Mouse (Mus musculus): ENCODE results near the gene Ergic3. TPM values are rescaled to one million over a fixed set of nuclear protein-coding genes. Genes with fewer than 3 reads are reported as not detected.

Gene Ergic3
- polyA plus RNA-seq, 1 experiment from 2014 or later, result 243 TPM

GRCm38 (mm10) chr2:155987131-155987530 is 20.7 kb upstream of the Ergic3 start:
- no peak for DNase-seq (ENCODE audit: low spot score)
- no peaks in the 10 kb centered on the region for H3K4me1 ChIP-seq (replicated peaks; ENCODE audit: control insufficient read depth, insufficient read depth, low read length)
- WGBS, result 96% methylated on average over 6 of the region's 6 CpGs
- no peak overlapping the region for H3K27ac ChIP-seq (ENCODE audit: low read depth, low read length)
- H3K27me3 ChIP-seq (ENCODE audit: control insufficient read depth, insufficient read depth, low read length), result no peaks in the 10 kb centered on the region
- H3K36me3 ChIP-seq (ENCODE audit: control insufficient read depth, insufficient read depth, low read length), result peaks cover 18% of the 10 kb centered on the region; the same call in 1 of the 2 replicates
- ATAC-seq (ENCODE audit: low FRiP score), result no peak
- no peak overlapping the region for H3K9ac ChIP-seq (ENCODE audit: low read depth, low read length)
- no peak overlapping the region for H3K4me2 ChIP-seq (replicated peaks; ENCODE audit: low read depth, low read length)
- H3K4me3 ChIP-seq (ENCODE audit: low read depth, low read length), result no peak overlapping the region
- no peaks in the 10 kb centered on the region for H3K9me3 ChIP-seq (ENCODE audit: control insufficient read depth, low read length)

- Histone ChIP-seq H3K4me2 (replicated peaks; ENCODE audit: low read depth, low read length) (no peak overlapping the region), H3K9me3 (ENCODE audit: control insufficient read depth, low read length) (no peaks in the 10 kb centered on the region), H3K27me3 (ENCODE audit: control insufficient read depth, insufficient read depth, low read length) (no peaks in the 10 kb centered on the region), H3K4me1 (replicated peaks; ENCODE audit: control insufficient read depth, insufficient read depth, low read length) (no peaks in the 10 kb centered on the region), H3K36me3 (ENCODE audit: control insufficient read depth, insufficient read depth, low read length) (peaks cover 21% of the 10 kb centered on the region), H3K27ac (ENCODE audit: low read depth, low read length) (no peak overlapping the region), H3K4me3 (ENCODE audit: low read depth, low read length) (no peak overlapping the region), H3K9ac (ENCODE audit: low read depth, low read length) (no peak overlapping the region)
- no peak for DNase-seq (ENCODE audit: low spot score)
- WGBS, result 82% methylated on average over 4 of the region's 4 CpGs
- no peak for ATAC-seq (ENCODE audit: low FRiP score)
Measured at GRCm38 (mm10) chr2:155989085-155989484, 18.8 kb upstream of the Ergic3 start.

- WGBS, result 96% methylated on average over 10 of the region's 10 CpGs
- no peaks in the 10 kb centered on the region for H3K9me3 ChIP-seq (ENCODE audit: control insufficient read depth, low read length)
- ATAC-seq (ENCODE audit: low FRiP score) (no peak), DNase-seq (ENCODE audit: low spot score) (no peak)
- 0 out of 2 replicates have a peak overlapping the region, but pooled peaks have one; percentile 5 for H3K4me2 ChIP-seq (replicated peaks; ENCODE audit: low read depth, low read length)
- H3K27ac ChIP-seq (ENCODE audit: low read depth, low read length), result no peak overlapping the region
- H3K4me3 ChIP-seq (ENCODE audit: low read depth, low read length), result no peak overlapping the region
- H3K4me1 ChIP-seq (replicated peaks; ENCODE audit: control insufficient read depth, insufficient read depth, low read length), result no peaks in the 10 kb centered on the region
- no peak overlapping the region for H3K9ac ChIP-seq (ENCODE audit: low read depth, low read length)
- H3K27me3 ChIP-seq (ENCODE audit: control insufficient read depth, insufficient read depth, low read length), result no peaks in the 10 kb centered on the region
- H3K36me3 ChIP-seq (ENCODE audit: control insufficient read depth, insufficient read depth, low read length), result peaks cover 17% of the 10 kb centered on the region
Measured at GRCm38 (mm10) chr2:155991151-155991550, 16.7 kb upstream of the Ergic3 start.

- Histone ChIP-seq H3K4me1 (replicated peaks; ENCODE audit: control insufficient read depth, insufficient read depth, low read length) (no peaks in the 10 kb centered on the region), H3K4me2 (replicated peaks; ENCODE audit: low read depth, low read length) (no peak overlapping the region), H3K27me3 (ENCODE audit: control insufficient read depth, insufficient read depth, low read length) (no peaks in the 10 kb centered on the region), H3K36me3 (ENCODE audit: control insufficient read depth, insufficient read depth, low read length) (peaks cover 15% of the 10 kb centered on the region), H3K9ac (ENCODE audit: low read depth, low read length) (no peak overlapping the region), H3K9me3 (ENCODE audit: control insufficient read depth, low read length) (no peaks in the 10 kb centered on the region), H3K27ac (ENCODE audit: low read depth, low read length) (no peak overlapping the region), H3K4me3 (ENCODE audit: low read depth, low read length) (no peak overlapping the region)
- DNase-seq (ENCODE audit: low spot score), result no peak
- ATAC-seq (ENCODE audit: low FRiP score), result no peak
- WGBS, result 87% methylated on average over 14 of the region's 14 CpGs
Measured at GRCm38 (mm10) chr2:155991863-155992321, 16.0 kb upstream of the Ergic3 start.

- H3K9me3 ChIP-seq (ENCODE audit: control insufficient read depth, low read length), result no peaks in the 10 kb centered on the region
Measured at GRCm38 (mm10) chr2:156005393-156005792, 2.5 kb upstream of the Ergic3 start.

GRCm38 (mm10) chr2:156018106-156018505 is 10.3 kb downstream of the Ergic3 start:
- 96% methylated on average over 3 of the region's 3 CpGs for WGBS
- DNase-seq (ENCODE audit: low spot score) (no peak), ATAC-seq (ENCODE audit: low FRiP score) (no peak)
- H3K36me3 ChIP-seq (ENCODE audit: control insufficient read depth, insufficient read depth, low read length), result peaks cover 20% of the 10 kb centered on the region; the same call in 1 of the 2 replicates
- no peaks in the 10 kb centered on the region for H3K4me1 ChIP-seq (replicated peaks; ENCODE audit: control insufficient read depth, insufficient read depth, low read length)
- no peak overlapping the region for H3K27ac ChIP-seq (ENCODE audit: low read depth, low read length)
- H3K9me3 ChIP-seq (ENCODE audit: control insufficient read depth, low read length), result no peaks in the 10 kb centered on the region
- H3K4me2 ChIP-seq (replicated peaks; ENCODE audit: low read depth, low read length), result no peak overlapping the region
- H3K4me3 ChIP-seq (ENCODE audit: low read depth, low read length), result no peak overlapping the region
- H3K9ac ChIP-seq (ENCODE audit: low read depth, low read length), result no peak overlapping the region
- no peaks in the 10 kb centered on the region for H3K27me3 ChIP-seq (ENCODE audit: control insufficient read depth, insufficient read depth, low read length)

More at GRCm38 (mm10) chr2:156005393-156005792, 2.5 kb upstream of the Ergic3 start:
- no peaks in the 10 kb centered on the region for H3K27me3 ChIP-seq (ENCODE audit: control insufficient read depth, insufficient read depth, low read length)
- DNase-seq (ENCODE audit: low spot score) (peak; percentile 27), ATAC-seq (ENCODE audit: low FRiP score) (no peak)
- no peak overlapping the region for H3K27ac ChIP-seq (ENCODE audit: low read depth, low read length)
- H3K4me1 ChIP-seq (replicated peaks; ENCODE audit: control insufficient read depth, insufficient read depth, low read length), result no peaks in the 10 kb centered on the region; the same call in 1 of the 2 replicates
- no peak overlapping the region for H3K4me3 ChIP-seq (ENCODE audit: low read depth, low read length)
- peaks cover under 1% of the 10 kb centered on the region; the same call in 1 of the 2 replicates for H3K36me3 ChIP-seq (ENCODE audit: control insufficient read depth, insufficient read depth, low read length)
- no peak overlapping the region for H3K4me2 ChIP-seq (replicated peaks; ENCODE audit: low read depth, low read length)
- 90% methylated on average over 4 of the region's 4 CpGs for WGBS
- no peak overlapping the region for H3K9ac ChIP-seq (ENCODE audit: low read depth, low read length)

- ATAC-seq (ENCODE audit: low FRiP score) (no peak), DNase-seq (ENCODE audit: low spot score) (no peak)
- Histone ChIP-seq H3K9me3 (ENCODE audit: control insufficient read depth, low read length) (no peaks in the 10 kb centered on the region), H3K27me3 (ENCODE audit: control insufficient read depth, insufficient read depth, low read length) (no peaks in the 10 kb centered on the region), H3K4me2 (replicated peaks; ENCODE audit: low read depth, low read length) (no peak overlapping the region), H3K4me1 (replicated peaks; ENCODE audit: control insufficient read depth, insufficient read depth, low read length) (no peaks in the 10 kb centered on the region), H3K9ac (ENCODE audit: low read depth, low read length) (no peak overlapping the region), H3K27ac (ENCODE audit: low read depth, low read length) (no peak overlapping the region), H3K4me3 (ENCODE audit: low read depth, low read length) (no peak overlapping the region), H3K36me3 (ENCODE audit: control insufficient read depth, insufficient read depth, low read length) (peaks cover 11% of the 10 kb centered on the region; the same call in 1 of the 2 replicates)
- WGBS, result 88% methylated on average over 8 of the region's 8 CpGs
Measured at GRCm38 (mm10) chr2:156021219-156021618, 13.4 kb downstream of the Ergic3 start.

- peaks cover 6% of the 10 kb centered on the region; the same call in 1 of the 2 replicates for H3K36me3 ChIP-seq (ENCODE audit: control insufficient read depth, insufficient read depth, low read length)
- WGBS, result 90% methylated on average over 2 of the region's 2 CpGs
- no peaks in the 10 kb centered on the region for H3K4me1 ChIP-seq (replicated peaks; ENCODE audit: control insufficient read depth, insufficient read depth, low read length)
- DNase-seq (ENCODE audit: low spot score) (no peak), ATAC-seq (ENCODE audit: low FRiP score) (no peak)
- no peak overlapping the region for H3K4me3 ChIP-seq (ENCODE audit: low read depth, low read length)
- H3K9ac ChIP-seq (ENCODE audit: low read depth, low read length), result no peak overlapping the region
- no peaks in the 10 kb centered on the region for H3K9me3 ChIP-seq (ENCODE audit: control insufficient read depth, low read length)
- no peak overlapping the region for H3K4me2 ChIP-seq (replicated peaks; ENCODE audit: low read depth, low read length)
- no peak overlapping the region for H3K27ac ChIP-seq (ENCODE audit: low read depth, low read length)
- no peaks in the 10 kb centered on the region for H3K27me3 ChIP-seq (ENCODE audit: control insufficient read depth, insufficient read depth, low read length)
Measured at GRCm38 (mm10) chr2:156021765-156022164, 13.9 kb downstream of the Ergic3 start.

GRCm38 (mm10) chr2:156025482-156025881 is 17.6 kb downstream of the Ergic3 start:
- Histone ChIP-seq H3K4me2 (replicated peaks; ENCODE audit: low read depth, low read length) (no peak overlapping the region), H3K27me3 (ENCODE audit: control insufficient read depth, insufficient read depth, low read length) (no peaks in the 10 kb centered on the region), H3K9me3 (ENCODE audit: control insufficient read depth, low read length) (no peaks in the 10 kb centered on the region), H3K4me3 (ENCODE audit: low read depth, low read length) (no peak overlapping the region), H3K36me3 (ENCODE audit: control insufficient read depth, insufficient read depth, low read length) (no peaks in the 10 kb centered on the region), H3K4me1 (replicated peaks; ENCODE audit: control insufficient read depth, insufficient read depth, low read length) (no peaks in the 10 kb centered on the region), H3K9ac (ENCODE audit: low read depth, low read length) (no peak overlapping the region), H3K27ac (ENCODE audit: low read depth, low read length) (no peak overlapping the region)
- ATAC-seq (ENCODE audit: low FRiP score) (no peak), DNase-seq (ENCODE audit: low spot score) (no peak)
